Mouse (Mus musculus) brain, embryonic 14.5 days (tissue): Measurements from ENCODE around the gene Pum1.

Experiments used
- CTCF ChIP-seq: fragments of 200-500 bp; IDR thresholded peaks from 2 replicates; pipeline ENCODE4 v1.5.1; 2012; ENCODE audit warnings: inconsistent platforms, mild to moderate bottlenecking, moderate library complexity, borderline replicate concordance; ENCODE audit not compliant: insufficient read depth, insufficient read length; ENCODE audit errors: extremely low read depth
- POLR2A ChIP-seq: fragments of 200-500 bp; IDR thresholded peaks from 2 replicates; pipeline ENCODE4 v1.6.1; 2012; ENCODE audit warnings: mild to moderate bottlenecking, inconsistent platforms, borderline replicate concordance; ENCODE audit not compliant: poor library complexity, insufficient read depth, insufficient read length, severe bottlenecking; ENCODE audit errors: extremely low read depth

GRCm38 (mm10) chr4:130801624-130802329 lies 138.7 kb downstream of the Pum1 start:
- TF ChIP-seq CTCF (no peak), POLR2A (no peak)
